Mouse (Mus musculus): ENCODE measurements around the gene Spty2d1.

The Spty2d1 gene

DNA sequence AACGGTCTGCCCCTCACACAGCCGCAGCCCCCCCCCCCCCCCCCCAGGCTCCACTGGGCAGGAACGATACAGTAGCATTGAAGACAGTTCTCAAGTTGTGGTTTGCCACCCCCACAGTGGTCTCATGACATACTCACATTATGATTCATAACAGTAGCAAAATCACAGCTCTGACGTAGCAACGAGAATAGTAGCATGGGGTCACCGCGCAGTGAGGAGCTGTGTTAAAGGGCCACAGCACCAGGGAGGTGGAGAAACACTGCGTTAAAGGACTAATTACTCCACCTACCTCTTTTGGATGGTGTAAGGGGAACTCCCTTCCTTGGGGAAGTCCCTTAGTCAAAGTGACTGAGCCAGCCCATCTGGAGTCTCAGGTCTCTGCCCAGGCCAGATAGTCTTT lies 14.3 kb upstream of the Spty2d1 start:
- DNase-seq (ENCODE audit: low read depth in 1 of 2, low spot score in 2 of 2), result peak; percentile 48 to 61

DNA sequence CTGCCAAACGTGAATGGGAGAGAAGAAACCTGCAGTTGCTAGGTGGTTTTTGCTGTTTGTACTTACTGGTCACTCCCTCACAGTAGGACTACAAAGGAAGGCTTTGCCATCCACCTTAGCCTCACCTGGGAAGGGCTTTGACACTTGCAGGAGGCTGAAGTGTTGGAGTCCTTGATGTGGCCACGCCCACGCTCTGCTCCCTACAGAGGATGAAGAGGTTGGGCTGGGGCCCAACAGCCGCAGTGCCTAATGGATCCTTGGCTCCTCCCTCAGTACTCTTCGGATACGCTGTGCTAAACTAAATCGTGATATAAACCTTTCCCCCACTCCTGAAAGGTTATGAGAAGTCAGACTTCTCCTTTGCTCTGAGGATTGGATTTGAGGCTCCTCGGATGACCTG lies 12.7 kb upstream of the Spty2d1 start:
- no peak for DNase-seq (ENCODE audit: low read depth in 1 of 2, low spot score in 2 of 2)

- DNase-seq (ENCODE audit: low read depth in 1 of 2, low spot score in 2 of 2), result no peak
Observed at GRCm38 (mm10) chr7:47019641-47020040, 11.4 kb upstream of the Spty2d1 start.

- DNase-seq (ENCODE audit: low read depth in 1 of 2, low spot score in 2 of 2), result no peak
Observed at GRCm38 (mm10) chr7:47017146-47017545, 8.9 kb upstream of the Spty2d1 start.

DNA sequence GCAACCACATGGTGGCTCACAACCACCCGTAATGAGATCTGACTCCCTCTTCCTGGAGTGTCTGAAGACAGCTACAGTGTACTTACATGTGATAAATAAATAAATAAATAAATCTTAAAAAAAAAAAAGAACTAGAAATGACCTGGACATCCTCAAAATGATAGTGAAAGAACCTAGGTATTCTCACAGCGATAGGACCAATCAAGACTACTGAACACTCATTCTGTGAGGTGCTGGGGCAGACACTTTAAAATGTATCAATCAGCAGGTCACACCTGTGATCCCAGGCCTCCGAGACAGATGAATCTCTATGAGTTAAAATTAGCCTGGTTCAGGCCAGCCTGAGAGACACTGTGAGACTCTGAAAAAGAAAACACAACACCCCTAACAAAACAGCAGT lies 8.4 kb upstream of the Spty2d1 start:
- DNase-seq (ENCODE audit: low read depth in 1 of 2, low spot score in 2 of 2), result no peak

- peak; percentile 58 for DNase-seq (ENCODE audit: low read depth in 1 of 2, low spot score in 2 of 2)
Observed at GRCm38 (mm10) chr7:47015390-47016065, 7.3 kb upstream of the Spty2d1 start.

DNA sequence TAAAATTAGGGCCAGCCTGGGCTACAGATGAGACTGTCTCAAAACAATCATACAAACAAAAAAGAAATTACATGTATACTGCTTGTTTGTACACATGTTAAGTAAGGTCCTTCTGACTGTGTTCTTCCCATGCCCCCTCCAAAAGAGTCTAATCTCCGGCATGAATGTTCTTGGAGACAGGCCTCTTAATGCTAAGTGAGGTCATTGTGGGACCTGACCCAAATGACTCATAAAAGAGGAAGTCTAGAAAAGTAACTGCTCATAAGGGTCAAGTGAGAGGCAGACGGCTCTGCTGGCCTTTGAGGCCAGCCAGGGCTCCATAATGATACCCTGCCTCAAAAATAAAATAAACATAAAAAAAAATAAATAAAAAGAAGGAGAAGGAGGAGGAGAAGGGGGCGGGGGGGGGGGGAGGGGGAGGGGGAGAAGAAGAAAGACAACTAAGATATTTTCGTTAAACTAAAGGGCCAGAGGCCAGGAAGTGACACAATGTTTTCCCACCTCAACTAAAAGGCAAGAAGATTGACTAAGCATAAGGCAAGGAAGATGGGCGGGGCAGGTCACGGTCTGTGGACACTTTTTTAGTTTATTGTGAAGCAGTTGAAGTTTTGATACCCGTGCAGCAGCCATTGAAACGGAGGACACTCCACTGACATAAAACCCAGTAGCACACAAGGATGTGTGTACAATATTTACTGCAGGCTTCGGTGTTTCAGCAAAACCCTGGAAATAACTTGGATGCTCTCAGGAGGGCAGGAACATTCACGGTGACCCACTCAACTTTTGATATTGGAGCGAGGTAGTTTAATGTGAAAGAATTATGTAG lies 6.6 kb upstream of the Spty2d1 start:
- peak in 1 of 2 experiments; percentile 25 for DNase-seq (ENCODE audit: low read depth in 1 of 2, low spot score in 2 of 2)

GRCm38 (mm10) chr7:47013131-47013767 lies 5.0 kb upstream of the Spty2d1 start:
- no peak for DNase-seq (ENCODE audit: low read depth in 1 of 2, low spot score in 2 of 2)

DNA sequence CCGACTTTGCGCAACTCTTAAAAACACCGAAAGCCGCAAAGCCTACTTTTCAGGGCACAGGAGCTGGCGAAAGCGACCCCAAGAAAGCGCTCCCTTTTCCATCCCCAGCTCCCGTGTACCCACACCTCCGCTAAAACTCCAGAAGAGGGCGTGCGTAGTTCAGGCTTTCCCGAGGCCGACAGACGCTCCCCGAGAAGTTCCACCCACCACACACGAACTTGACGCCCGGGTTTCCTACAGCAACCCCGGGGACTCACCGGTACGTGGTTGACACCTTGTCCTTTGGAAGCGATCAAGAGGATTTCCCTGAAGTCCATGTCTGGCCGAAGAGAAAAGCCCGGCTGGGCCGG lies 418 bp downstream of the Spty2d1 start:
- DNase-seq (ENCODE audit: low read depth in 1 of 2, low spot score in 2 of 2), result no peak

- DNase-seq (ENCODE audit: low read depth in 1 of 2, low spot score in 2 of 2), result no peak
Observed at GRCm38 (mm10) chr7:47007109-47007780, 966 bp downstream of the Spty2d1 start.

DNA sequence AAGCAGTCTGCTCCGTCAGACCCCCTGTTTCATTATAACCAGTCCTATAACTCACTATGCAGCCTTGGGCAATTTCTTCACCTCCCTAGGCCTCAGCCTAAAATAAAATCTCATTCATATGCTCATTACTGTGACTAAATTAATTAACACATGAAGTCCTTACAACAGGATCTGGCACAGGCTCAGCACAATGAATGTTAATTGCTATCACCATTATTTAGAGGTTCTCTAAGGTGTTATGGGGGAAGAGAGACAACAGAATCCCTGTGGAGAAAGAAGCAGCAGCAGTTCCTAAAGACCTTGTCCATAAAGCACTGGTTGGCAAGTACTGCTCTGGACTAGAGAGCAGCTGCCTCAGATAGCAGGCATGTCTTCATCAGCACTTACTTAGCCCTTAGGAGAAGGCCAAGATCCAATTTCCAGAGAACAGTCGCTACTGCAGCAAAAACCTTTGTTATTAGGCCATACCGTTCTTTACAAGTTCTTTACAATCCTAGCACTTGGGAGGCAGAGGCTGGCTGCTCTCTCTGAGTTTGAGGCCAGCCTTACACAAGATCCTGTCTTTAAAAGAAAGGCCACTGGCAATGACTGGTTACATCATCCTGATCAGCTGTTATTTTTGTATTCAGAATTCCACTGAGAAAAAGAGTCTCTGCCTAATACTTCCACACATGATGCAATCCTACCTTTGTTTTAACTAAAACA lies 4.6 kb downstream of the Spty2d1 start:
- DNase-seq (ENCODE audit: low read depth in 1 of 2, low spot score in 2 of 2), result no peak

GRCm38 (mm10) chr7:47001900-47002275 lies 6.3 kb downstream of the Spty2d1 start:
- DNase-seq (ENCODE audit: low read depth in 1 of 2, low spot score in 2 of 2), result no peak

- no peak for DNase-seq (ENCODE audit: low read depth in 1 of 2, low spot score in 2 of 2)
Observed at GRCm38 (mm10) chr7:47001125-47001899, 6.9 kb downstream of the Spty2d1 start.

DNA sequence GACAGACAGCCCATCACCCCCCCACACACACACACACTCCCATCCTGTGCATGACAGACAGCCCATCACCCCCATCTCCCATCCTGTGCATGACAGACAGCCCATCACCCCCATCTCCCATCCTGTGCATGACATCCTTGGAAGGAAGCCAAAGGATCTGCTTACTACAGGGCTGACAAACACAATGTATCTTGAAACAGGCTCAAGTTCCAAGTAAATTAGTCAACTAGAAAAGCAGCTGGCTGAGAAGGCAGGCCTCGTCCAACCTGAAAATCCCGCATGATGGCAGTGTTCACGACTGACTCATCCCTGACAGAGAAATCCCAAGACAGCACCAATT lies 7.6 kb downstream of the Spty2d1 start:
- DNase-seq (ENCODE audit: low read depth in 1 of 2, low spot score in 2 of 2), result no peak

- DNase-seq (ENCODE audit: low read depth in 1 of 2, low spot score in 2 of 2), result no peak
Observed at GRCm38 (mm10) chr7:46999983-47000643, 8.1 kb downstream of the Spty2d1 start.

- DNase-seq (ENCODE audit: low read depth in 1 of 2, low spot score in 2 of 2), result no peak
Observed at GRCm38 (mm10) chr7:46998942-46999341, 9.3 kb downstream of the Spty2d1 start.

- no peak for DNase-seq (ENCODE audit: low read depth in 1 of 2, low spot score in 2 of 2)
Observed at GRCm38 (mm10) chr7:46997644-46998395, 10.4 kb downstream of the Spty2d1 start.

DNA sequence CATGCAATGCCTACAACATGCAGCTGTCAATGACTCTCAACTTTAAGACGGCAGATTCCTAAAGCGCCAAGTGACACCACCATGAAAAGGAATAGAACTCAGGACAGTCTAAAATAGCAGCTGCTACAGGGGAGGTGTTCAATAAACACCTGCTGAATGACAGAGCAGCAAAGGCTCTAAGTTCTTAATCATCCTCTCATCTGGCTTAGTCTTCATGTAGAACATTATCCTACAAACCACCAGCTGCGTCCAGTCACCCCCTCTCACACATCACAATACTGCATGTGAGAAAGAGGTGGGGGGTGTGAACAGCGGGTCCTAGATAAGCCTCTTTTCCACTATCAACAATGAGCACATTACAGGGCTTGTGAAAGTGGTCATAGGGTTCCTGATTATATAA lies 11.2 kb downstream of the Spty2d1 start:
- no peak for DNase-seq (ENCODE audit: low read depth in 1 of 2, low spot score in 2 of 2)

DNA sequence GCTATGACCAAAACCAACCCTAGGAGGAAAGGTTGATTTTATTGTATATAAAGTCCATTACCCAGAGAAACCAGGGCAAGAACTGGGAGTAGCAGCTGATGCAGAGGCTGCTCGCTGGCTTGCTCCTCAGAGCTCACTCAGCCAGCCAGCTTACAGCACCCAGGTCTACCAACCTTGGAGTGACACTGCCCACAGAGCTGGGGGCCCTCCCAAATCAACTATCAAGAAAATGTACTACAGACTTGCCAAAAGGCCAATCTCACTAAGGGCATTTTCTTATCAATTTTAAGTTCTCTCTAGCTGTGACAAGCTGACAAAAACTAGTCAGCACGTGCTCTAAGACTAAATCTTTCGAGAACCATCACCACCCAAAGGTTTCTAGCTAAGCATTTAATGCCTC lies 12.7 kb downstream of the Spty2d1 start:
- no peak for DNase-seq (ENCODE audit: low read depth in 1 of 2, low spot score in 2 of 2)
